Mouse (Mus musculus): ENCODE data around the gene Cux2. TPM values are rescaled to one million over a fixed set of nuclear protein-coding genes. Genes with fewer than 3 reads are reported as not detected.

Cux2 gene
- polyA plus RNA-seq, 1 experiment from 2014 or later: 14.6 TPM

DNA sequence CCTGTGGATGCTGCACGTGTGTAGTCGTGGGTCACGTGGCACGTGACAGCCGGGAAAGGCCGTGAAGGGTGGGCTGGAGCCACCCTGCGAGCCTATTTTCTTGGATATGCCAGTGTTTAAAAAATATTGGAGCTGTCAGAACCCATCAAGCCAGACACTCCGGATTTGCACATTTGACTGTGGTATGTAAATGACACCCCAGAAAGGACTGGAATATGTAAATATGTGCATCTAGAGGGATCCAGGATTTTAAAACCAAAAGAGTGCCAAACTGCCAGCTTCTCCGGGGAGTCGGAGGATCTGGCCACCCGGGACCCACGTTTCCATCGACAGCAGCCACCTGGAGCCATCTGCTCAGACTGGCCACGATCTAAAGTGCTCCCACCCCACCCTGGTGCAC, 145.1 kb downstream of the Cux2 start:
- no peak overlapping the region for H3K4me3 ChIP-seq (ENCODE audit: low read depth, low read length)
- H3K36me3 ChIP-seq (ENCODE audit: control insufficient read depth, insufficient read depth, low read length): no peaks in the 10 kb centered on the region
- no peak overlapping the region for H3K4me2 ChIP-seq (ENCODE audit: low read length)
- H3K27me3 ChIP-seq (replicated peaks; ENCODE audit: control insufficient read depth, insufficient read depth, low read length): no peaks in the 10 kb centered on the region
- H3K9ac ChIP-seq (ENCODE audit: low read length): no peak overlapping the region
- no peaks in the 10 kb centered on the region for H3K4me1 ChIP-seq (replicated peaks; ENCODE audit: control insufficient read depth, insufficient read depth, low read length)
- H3K9me3 ChIP-seq (ENCODE audit: control insufficient read depth, low read length): no peaks in the 10 kb centered on the region
- H3K27ac ChIP-seq (ENCODE audit: low read depth): no peak overlapping the region
- ATAC-seq (replicated peaks; ENCODE audit: low FRiP score, low TSS enrichment, low read depth) (no peak), DNase-seq (ENCODE audit: low spot score) (no peak)
- 87% methylated on average over 14 of the region's 14 CpGs for WGBS

DNA sequence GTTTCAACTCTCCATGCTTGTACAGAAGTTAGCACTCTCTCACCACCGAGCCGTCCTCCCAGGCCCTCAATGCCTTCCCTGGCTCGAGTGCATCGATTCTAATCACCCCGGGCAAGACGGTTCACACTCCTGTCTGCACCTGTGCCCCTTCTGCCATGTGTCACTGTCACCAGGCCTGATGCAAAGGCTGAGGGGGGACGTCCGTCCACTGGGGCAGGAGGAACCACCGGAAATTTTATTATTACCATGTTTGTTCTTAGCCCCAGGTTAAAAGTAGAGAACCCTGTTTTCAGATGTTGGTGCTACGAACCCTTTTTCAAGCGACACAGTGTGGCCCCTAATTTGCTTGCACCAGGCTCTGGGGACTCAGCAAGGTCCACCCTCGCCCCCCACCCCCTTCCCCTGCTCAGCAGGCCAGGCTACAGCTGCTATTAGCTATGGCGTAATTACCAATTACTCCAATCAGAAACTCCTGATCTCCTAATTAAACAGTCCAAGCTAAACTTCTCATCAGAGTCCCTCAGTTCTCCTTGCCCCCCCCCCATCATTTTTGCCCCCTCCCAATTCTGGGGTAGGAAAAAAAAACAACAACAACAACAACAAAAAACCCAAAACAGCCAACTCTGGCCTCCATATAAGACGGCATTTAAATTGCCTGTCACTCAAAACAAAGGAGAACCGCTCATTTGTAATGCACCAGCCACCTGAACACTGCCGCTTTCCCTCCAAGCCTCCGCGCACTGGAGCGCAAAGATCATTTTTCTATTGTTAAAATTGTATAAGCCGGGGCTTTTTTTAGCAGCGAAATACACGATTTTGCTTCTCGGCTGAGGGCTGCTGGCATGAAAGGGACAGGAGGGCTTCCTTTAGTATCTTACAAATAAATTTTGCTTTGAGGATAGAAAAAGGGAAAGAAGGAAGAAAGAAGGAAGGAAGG, 146.8 kb downstream of the Cux2 start:
- H3K9ac ChIP-seq (ENCODE audit: low read length): no peak overlapping the region
- DNase-seq (ENCODE audit: low spot score): no peak
- H3K27ac ChIP-seq (ENCODE audit: low read depth): no peak overlapping the region
- H3K36me3 ChIP-seq (ENCODE audit: control insufficient read depth, insufficient read depth, low read length): no peaks in the 10 kb centered on the region
- 71% methylated on average over 23 of the region's 23 CpGs for WGBS
- 0 out of 2 replicates have a peak, but pooled peaks cover 4% of the 10 kb centered on the region for H3K4me1 ChIP-seq (replicated peaks; ENCODE audit: control insufficient read depth, insufficient read depth, low read length)
- no peak for ATAC-seq (replicated peaks; ENCODE audit: low FRiP score, low TSS enrichment, low read depth)
- H3K9me3 ChIP-seq (ENCODE audit: control insufficient read depth, low read length): no peaks in the 10 kb centered on the region
- no peak overlapping the region for H3K4me3 ChIP-seq (ENCODE audit: low read depth, low read length)
- no peak overlapping the region for H3K4me2 ChIP-seq (ENCODE audit: low read length)
- no peaks in the 10 kb centered on the region for H3K27me3 ChIP-seq (replicated peaks; ENCODE audit: control insufficient read depth, insufficient read depth, low read length)

DNA sequence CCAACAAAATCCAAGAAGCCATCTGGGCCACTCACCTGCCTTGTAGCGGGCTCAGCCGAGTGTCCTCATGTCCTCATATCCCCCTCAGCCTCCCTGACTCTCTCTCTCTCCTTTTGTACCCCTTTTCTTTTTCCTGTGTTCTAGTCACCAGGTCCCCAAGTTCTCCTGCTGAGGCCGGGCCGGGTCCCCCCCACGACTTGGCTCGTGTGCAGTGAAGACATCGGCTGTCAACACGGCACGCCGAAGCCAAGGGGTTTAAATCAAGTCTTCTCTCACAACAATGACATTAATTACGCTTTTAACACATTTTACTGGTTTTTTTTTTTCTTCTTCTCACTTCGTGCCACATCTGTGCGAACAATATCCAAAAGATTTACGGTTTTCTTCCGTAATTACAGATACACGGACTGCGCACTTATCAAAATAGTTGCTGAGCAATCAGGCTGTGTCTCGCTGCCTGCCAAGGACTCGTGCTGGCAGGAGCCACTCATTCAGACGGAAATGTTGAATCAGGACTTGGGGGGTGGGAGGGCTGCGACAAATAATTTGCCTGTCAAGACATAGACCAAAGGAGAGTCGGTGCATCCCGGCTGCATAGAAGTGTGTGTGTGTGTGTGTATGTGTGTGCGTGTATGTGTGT, 154.7 kb downstream of the Cux2 start:
- Histone ChIP-seq H3K27ac (ENCODE audit: low read depth) (no peak overlapping the region), H3K4me2 (ENCODE audit: low read length) (no peak overlapping the region), H3K4me1 (replicated peaks; ENCODE audit: control insufficient read depth, insufficient read depth, low read length) (peaks cover 14% of the 10 kb centered on the region), H3K27me3 (replicated peaks; ENCODE audit: control insufficient read depth, insufficient read depth, low read length) (no peaks in the 10 kb centered on the region), H3K36me3 (ENCODE audit: control insufficient read depth, insufficient read depth, low read length) (no peaks in the 10 kb centered on the region), H3K9ac (ENCODE audit: low read length) (no peak overlapping the region), H3K9me3 (ENCODE audit: control insufficient read depth, low read length) (no peaks in the 10 kb centered on the region), H3K4me3 (ENCODE audit: low read depth, low read length) (no peak overlapping the region)
- DNase-seq (ENCODE audit: low spot score) (no peak), ATAC-seq (replicated peaks; ENCODE audit: low FRiP score, low TSS enrichment, low read depth) (no peak)
- WGBS: 41% methylated on average over 24 of the region's 24 CpGs

DNA sequence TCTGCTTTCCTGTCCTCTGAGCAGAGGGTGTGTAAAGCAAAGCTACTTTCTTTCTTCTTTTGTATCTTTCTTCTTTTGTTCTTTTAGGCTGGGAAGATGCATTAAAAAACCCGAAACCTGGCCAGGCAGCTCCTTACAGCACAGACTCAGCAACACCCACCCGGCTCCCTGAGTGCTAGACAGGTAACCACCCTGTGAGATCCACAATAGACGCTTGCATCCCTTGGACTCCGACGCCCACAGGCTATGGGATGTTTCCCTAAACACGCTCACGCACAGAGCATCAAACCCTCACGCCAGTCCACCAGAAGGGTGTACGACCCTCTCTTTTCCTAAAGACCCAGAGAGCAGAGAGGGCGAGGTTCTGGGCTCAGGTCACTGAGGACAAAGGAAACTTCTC, 155.3 kb downstream of the Cux2 start:
- ATAC-seq (replicated peaks; ENCODE audit: low FRiP score, low TSS enrichment, low read depth) (no peak), DNase-seq (ENCODE audit: low spot score) (no peak)
- Histone ChIP-seq H3K4me2 (ENCODE audit: low read length) (no peak overlapping the region), H3K9ac (ENCODE audit: low read length) (no peak overlapping the region), H3K36me3 (ENCODE audit: control insufficient read depth, insufficient read depth, low read length) (no peaks in the 10 kb centered on the region), H3K4me3 (ENCODE audit: low read depth, low read length) (no peak overlapping the region), H3K27me3 (replicated peaks; ENCODE audit: control insufficient read depth, insufficient read depth, low read length) (no peaks in the 10 kb centered on the region), H3K9me3 (ENCODE audit: control insufficient read depth, low read length) (no peaks in the 10 kb centered on the region), H3K27ac (ENCODE audit: low read depth) (no peak overlapping the region), H3K4me1 (replicated peaks; ENCODE audit: control insufficient read depth, insufficient read depth, low read length) (peaks cover 14% of the 10 kb centered on the region)
- 70% methylated on average over 10 of the region's 10 CpGs for WGBS

DNA sequence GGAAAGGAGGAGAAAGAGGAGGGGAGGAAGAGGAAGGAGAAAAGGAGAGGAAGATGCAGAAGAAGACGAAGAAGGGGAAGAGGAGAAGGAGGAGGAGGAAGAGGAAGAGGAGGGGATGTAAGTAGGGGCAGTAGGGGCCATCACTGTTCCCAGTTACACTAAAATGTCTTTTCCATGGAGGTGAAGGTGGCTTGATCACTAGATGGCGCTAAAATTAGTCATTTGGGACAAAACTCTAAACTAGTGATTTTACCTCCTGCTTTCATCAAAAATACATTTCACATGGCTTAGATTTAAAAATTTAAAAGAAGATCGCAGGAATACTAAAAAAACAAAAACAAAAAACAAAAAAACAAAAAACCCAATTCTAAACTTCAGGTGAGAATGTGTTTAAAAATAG, 156.3 kb downstream of the Cux2 start:
- Histone ChIP-seq H3K4me2 (ENCODE audit: low read length) (no peak overlapping the region), H3K4me3 (ENCODE audit: low read depth, low read length) (no peak overlapping the region), H3K27me3 (replicated peaks; ENCODE audit: control insufficient read depth, insufficient read depth, low read length) (no peaks in the 10 kb centered on the region), H3K9ac (ENCODE audit: low read length) (no peak overlapping the region), H3K27ac (ENCODE audit: low read depth) (no peak overlapping the region), H3K4me1 (replicated peaks; ENCODE audit: control insufficient read depth, insufficient read depth, low read length) (peaks cover 10% of the 10 kb centered on the region), H3K36me3 (ENCODE audit: control insufficient read depth, insufficient read depth, low read length) (no peaks in the 10 kb centered on the region), H3K9me3 (ENCODE audit: control insufficient read depth, low read length) (no peaks in the 10 kb centered on the region)
- DNase-seq (ENCODE audit: low spot score) (no peak), ATAC-seq (replicated peaks; ENCODE audit: low FRiP score, low TSS enrichment, low read depth) (no peak)
- 30% methylated on average over 3 of the region's 3 CpGs for WGBS

DNA sequence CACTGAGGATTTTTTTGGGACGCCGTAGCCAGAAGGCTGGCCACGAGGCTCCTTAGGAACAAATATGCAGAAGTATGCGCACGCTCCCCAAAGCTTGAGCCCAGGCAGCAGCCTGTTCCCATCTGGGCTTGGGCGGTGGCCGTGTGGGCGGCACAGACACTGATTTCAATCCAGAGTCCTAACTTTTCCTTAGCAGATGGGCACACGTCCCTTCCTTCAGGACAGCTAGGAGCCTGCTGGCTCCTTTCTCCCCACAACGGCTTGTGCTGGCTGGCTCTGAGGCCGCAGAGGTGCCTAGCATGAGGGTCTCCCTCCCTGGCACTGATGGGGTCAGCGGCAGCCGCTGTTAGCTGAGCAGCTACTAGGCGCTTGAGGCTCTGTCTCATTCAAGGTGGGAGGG, 157.6 kb downstream of the Cux2 start:
- H3K9me3 ChIP-seq (ENCODE audit: control insufficient read depth, low read length): no peaks in the 10 kb centered on the region
- no peak overlapping the region for H3K4me2 ChIP-seq (ENCODE audit: low read length)
- H3K4me1 ChIP-seq (replicated peaks; ENCODE audit: control insufficient read depth, insufficient read depth, low read length): peaks cover 10% of the 10 kb centered on the region
- no peak for DNase-seq (ENCODE audit: low spot score)
- no peak for ATAC-seq (replicated peaks; ENCODE audit: low FRiP score, low TSS enrichment, low read depth)
- H3K36me3 ChIP-seq (ENCODE audit: control insufficient read depth, insufficient read depth, low read length): no peaks in the 10 kb centered on the region
- H3K27me3 ChIP-seq (replicated peaks; ENCODE audit: control insufficient read depth, insufficient read depth, low read length): no peaks in the 10 kb centered on the region
- no peak overlapping the region for H3K9ac ChIP-seq (ENCODE audit: low read length)
- no peak overlapping the region for H3K27ac ChIP-seq (ENCODE audit: low read depth)
- WGBS: 82% methylated on average over 14 of the region's 14 CpGs
- H3K4me3 ChIP-seq (ENCODE audit: low read depth, low read length): no peak overlapping the region

DNA sequence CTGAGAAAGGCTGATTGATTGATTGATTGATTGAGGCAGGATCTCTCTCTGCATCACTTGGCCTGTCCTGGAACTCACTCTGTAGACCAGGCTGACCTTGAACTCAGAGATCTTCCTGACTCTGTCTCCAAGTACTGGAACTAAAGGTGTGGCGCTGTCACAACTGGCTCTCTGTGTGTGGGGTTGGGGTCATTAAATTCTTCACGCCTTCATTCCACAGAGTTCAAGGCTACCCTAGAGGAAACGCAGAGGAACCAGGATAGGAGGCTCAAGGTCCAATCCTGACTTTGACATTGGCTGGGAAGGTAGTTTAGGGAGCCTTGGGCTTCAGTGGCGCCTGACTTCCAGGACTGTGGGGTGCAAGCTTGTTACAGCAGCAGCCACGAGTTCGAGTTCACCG, 159.0 kb downstream of the Cux2 start:
- Histone ChIP-seq H3K27ac (ENCODE audit: low read depth) (no peak overlapping the region), H3K36me3 (ENCODE audit: control insufficient read depth, insufficient read depth, low read length) (0 out of 2 replicates have a peak, but pooled peaks cover 3% of the 10 kb centered on the region), H3K4me3 (ENCODE audit: low read depth, low read length) (no peak overlapping the region), H3K4me2 (ENCODE audit: low read length) (no peak overlapping the region), H3K9me3 (ENCODE audit: control insufficient read depth, low read length) (no peaks in the 10 kb centered on the region), H3K27me3 (replicated peaks; ENCODE audit: control insufficient read depth, insufficient read depth, low read length) (no peaks in the 10 kb centered on the region), H3K4me1 (replicated peaks; ENCODE audit: control insufficient read depth, insufficient read depth, low read length) (peaks cover 5% of the 10 kb centered on the region), H3K9ac (ENCODE audit: low read length) (no peak overlapping the region)
- no peak for ATAC-seq (replicated peaks; ENCODE audit: low FRiP score, low TSS enrichment, low read depth)
- 91% methylated on average over 7 of the region's 7 CpGs for WGBS
- no peak for DNase-seq (ENCODE audit: low spot score)

DNA sequence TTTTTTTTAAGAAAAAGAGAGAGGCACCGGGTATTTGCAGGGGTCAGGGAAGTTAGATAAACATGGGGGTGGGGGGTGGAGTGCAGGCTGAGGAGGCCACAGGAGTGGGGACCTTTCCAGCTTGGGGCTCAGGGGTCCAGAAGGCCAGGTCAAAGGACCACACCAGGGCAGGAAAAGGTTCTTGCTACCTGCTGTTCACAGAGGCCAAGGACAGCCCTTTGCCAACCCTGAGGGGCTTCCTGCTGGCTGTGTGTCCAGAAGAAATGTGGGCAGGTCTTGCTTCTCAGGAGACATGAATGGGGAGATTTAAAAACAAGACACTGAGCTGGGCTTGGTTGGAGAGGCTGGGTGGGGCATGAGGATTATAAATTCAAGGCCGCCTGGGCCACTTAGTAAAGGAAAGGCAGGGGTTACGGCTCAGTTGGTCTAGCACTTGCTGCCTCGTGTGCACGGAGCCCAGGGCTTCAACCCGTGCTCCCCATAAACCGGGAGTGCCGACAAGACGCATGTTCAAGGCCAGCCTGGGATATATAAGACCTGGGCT, 160.0 kb downstream of the Cux2 start:
- H3K9me3 ChIP-seq (ENCODE audit: control insufficient read depth, low read length): no peaks in the 10 kb centered on the region
- no peak overlapping the region for H3K4me3 ChIP-seq (ENCODE audit: low read depth, low read length)
- WGBS: 49% methylated on average over 9 of the region's 9 CpGs
- no peak overlapping the region for H3K27ac ChIP-seq (ENCODE audit: low read depth)
- H3K4me2 ChIP-seq (ENCODE audit: low read length): no peak overlapping the region
- DNase-seq (ENCODE audit: low spot score): no peak
- no peak for ATAC-seq (replicated peaks; ENCODE audit: low FRiP score, low TSS enrichment, low read depth)
- no peak overlapping the region for H3K9ac ChIP-seq (ENCODE audit: low read length)
- 0 out of 2 replicates have a peak, but pooled peaks cover 3% of the 10 kb centered on the region for H3K36me3 ChIP-seq (ENCODE audit: control insufficient read depth, insufficient read depth, low read length)
- no peaks in the 10 kb centered on the region for H3K4me1 ChIP-seq (replicated peaks; ENCODE audit: control insufficient read depth, insufficient read depth, low read length)
- no peaks in the 10 kb centered on the region for H3K27me3 ChIP-seq (replicated peaks; ENCODE audit: control insufficient read depth, insufficient read depth, low read length)
